8 mouse cellular contexts compared by ENCODE assay signal in the genomic region with DNA sequence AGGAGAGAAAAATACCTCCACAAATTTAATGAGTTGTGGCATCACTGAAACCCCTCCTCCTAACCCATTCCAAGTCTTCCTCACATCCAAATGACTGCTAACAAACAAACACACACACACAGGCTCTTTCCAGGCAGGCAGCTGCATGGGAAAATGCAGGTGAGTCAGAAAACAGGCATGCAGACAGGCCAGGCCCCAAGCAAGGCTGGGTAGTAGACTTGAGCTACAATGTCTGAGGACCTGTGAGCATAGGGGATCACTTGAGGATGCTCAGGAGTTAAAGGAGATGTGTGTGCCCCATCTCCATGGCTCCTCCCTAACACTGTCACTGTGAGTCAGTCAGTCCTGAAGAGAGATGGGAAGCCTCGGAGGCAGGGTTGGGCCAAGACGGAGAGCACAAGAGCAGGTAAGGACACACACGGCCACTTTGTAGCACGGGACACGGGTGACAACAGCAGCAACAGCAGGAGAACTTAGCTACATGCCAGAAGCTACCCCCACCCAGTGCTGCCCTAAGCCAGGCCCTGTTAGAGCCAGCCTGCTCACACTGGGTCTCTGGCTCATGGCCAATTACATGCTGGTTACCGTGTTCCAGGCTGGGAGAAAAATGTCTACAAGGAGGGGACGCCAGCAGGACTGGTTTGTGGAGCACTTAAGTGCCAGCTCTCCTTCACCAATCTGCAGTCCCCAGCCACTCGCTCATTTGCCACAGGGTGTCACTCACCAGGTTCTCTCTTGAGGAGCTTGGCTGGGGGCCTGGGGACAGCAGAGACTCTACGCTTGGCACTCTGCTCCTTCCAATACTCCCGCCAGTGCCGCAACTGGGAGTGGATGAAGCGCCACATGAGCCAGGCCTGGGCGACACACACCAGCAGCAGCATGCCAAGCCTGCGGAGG. TPM values are rescaled to one million over a fixed set of nuclear protein-coding genes. Genes with fewer than 3 reads are reported as not detected.
A peak's percentile ranks its signal among the peaks of the same experiment; 100 is the strongest.
DNase-seq lines count a peak whose midpoint lies in the region; ATAC-seq lines count a peak whose summit lies in the region.

No protein-coding gene starts in this region.

- DNase-seq in forebrain, embryonic 10.5 days (ENCODE audit: extremely low spot score, low spot score), result no peak
- peak; percentile 61 for DNase-seq in 3T3-L1 (ENCODE audit: low read depth, low spot score)
- peak; percentile 81 for DNase-seq in fibroblast of lung, adult 2 months (ENCODE audit: low read depth)
- peak; percentile 61 to 76 for DNase-seq in lung, adult 18-20 months
- DNase-seq in spleen, postnatal 10 days (ENCODE audit: low spot score in 2 of 2), result no peak
- DNase-seq in adrenal gland, postnatal 25 days, result no peak

- no peak overlapping the region for H3K4me2 ChIP-seq in forebrain, embryonic 15.5 days (replicated peaks)

- H3K36me3 ChIP-seq in forebrain, embryonic 15.5 days, result no peaks in the 10 kb centered on the region
- H3K36me3 ChIP-seq in forebrain, embryonic 10.5 days (replicated peaks), result peaks cover 81% of the 10 kb centered on the region

- 68% methylated on average over 14 of the region's 14 CpGs for WGBS in forebrain, embryonic 15.5 days
- WGBS in forebrain, embryonic 10.5 days, result 94% methylated on average over 14 of the region's 14 CpGs

- no peak overlapping the region for H3K9ac ChIP-seq in forebrain, embryonic 15.5 days (replicated peaks)

- no peaks in the 10 kb centered on the region for H3K27me3 ChIP-seq in forebrain, embryonic 15.5 days
- no peaks in the 10 kb centered on the region for H3K27me3 ChIP-seq in forebrain, embryonic 10.5 days (ENCODE audit: poor library complexity, severe bottlenecking)

- ATAC-seq in forebrain, embryonic 15.5 days (replicated peaks), result peak; percentile 77
- no peak for ATAC-seq in erythroid progenitor cell, adult 5-6 weeks (replicated peaks; ENCODE audit: low FRiP score, poor library complexity, severe bottlenecking)

- H3K27ac ChIP-seq in forebrain, embryonic 15.5 days (replicated peaks), result no peak overlapping the region
- no peak overlapping the region for H3K27ac ChIP-seq in forebrain, embryonic 10.5 days

- H3K4me1 ChIP-seq in forebrain, embryonic 15.5 days, result peaks cover 7% of the 10 kb centered on the region
- peaks cover 7% of the 10 kb centered on the region for H3K4me1 ChIP-seq in forebrain, embryonic 10.5 days

- no peak overlapping the region for H3K4me3 ChIP-seq in forebrain, embryonic 15.5 days
- H3K4me3 ChIP-seq in forebrain, embryonic 10.5 days, result no peak overlapping the region

- H3K9me3 ChIP-seq in forebrain, embryonic 15.5 days, result no peaks in the 10 kb centered on the region
- H3K9me3 ChIP-seq in forebrain, embryonic 10.5 days, result no peaks in the 10 kb centered on the region

RNA-seq across cellular contexts. Expression of a gene that starts 51.1 kb away (rescaled TPM):
- polyA plus RNA-seq in forebrain, embryonic 15.5 days (2015; fragmentation: Nextera tagmentation; extraction: Ambion mirVana), result 1.3 and 2.0 TPM in 2 replicates
- polyA plus RNA-seq in forebrain, embryonic 10.5 days (2016; fragmentation: Nextera tagmentation; extraction: Ambion mirVana), result 1.3 and 2.1 TPM in 2 replicates
- not detected in 2 replicates for total RNA-seq in erythroid progenitor cell, adult 5-6 weeks (2015; ENCODE audit: low replicate concordance)
- total RNA-seq in erythroid progenitor cell, adult 5-6 weeks (2017; ENCODE audit: low replicate concordance), result not detected in 2 replicates
- 1.7 and 4.3 TPM in 2 replicates for total RNA-seq in adrenal gland, postnatal 25 days (2021)

Comparison
In these comparisons a context has a peak if more than half of its experiments do, and no peak if none do; other contexts are left out.
1. DNase-seq: peak in 3T3-L1 (single experiment), fibroblast of lung, adult 2 months (single experiment) and lung, adult 18-20 months (2 of 2); none in forebrain, embryonic 10.5 days (single experiment), spleen, postnatal 10 days (0 of 2) and adrenal gland, postnatal 25 days (single experiment).